In genomic region chr2:121588309-121588694, GRCm38 (mm10) we compare ENCODE assay signal across 8 mouse cellular contexts.
DNase-seq lines count a peak whose midpoint lies in the region; ATAC-seq lines count a peak whose summit lies in the region.

No protein-coding gene starts in this region.

- H3K4me3 ChIP-seq in heart, embryonic 14.5 days (ENCODE audit: control insufficient read depth in 1 of 2, insufficient read depth in 1 of 2, low read depth in 1 of 2, low read length in 2 of 2), result no peak overlapping the region
- H3K4me3 ChIP-seq in limb, embryonic 10.5 days, result 0 out of 2 replicates have a peak overlapping the region, but pooled peaks have one; percentile 13
- no peak overlapping the region for H3K4me3 ChIP-seq in neural tube, embryonic 14.5 days (ENCODE audit: low read depth, low read length)

- no peaks in the 10 kb centered on the region for H3K27me3 ChIP-seq in heart, embryonic 14.5 days (ENCODE audit: control insufficient read depth, insufficient read depth, low read length)
- 0 out of 2 replicates have a peak, but pooled peaks cover 3% of the 10 kb centered on the region for H3K27me3 ChIP-seq in limb, embryonic 10.5 days (ENCODE audit: low read depth, poor library complexity, severe bottlenecking)
- H3K27me3 ChIP-seq in neural tube, embryonic 14.5 days (ENCODE audit: control insufficient read depth, insufficient read depth, low read length), result no peaks in the 10 kb centered on the region

- H3K27ac ChIP-seq in heart, embryonic 14.5 days (replicated peaks in 1 of 2; ENCODE audit: control insufficient read depth in 1 of 2, insufficient read depth in 1 of 2, low read depth in 2 of 2, low read length in 2 of 2), result peak overlapping the region; percentile 14 to 58
- H3K27ac ChIP-seq in limb, embryonic 10.5 days, result peak overlapping the region; percentile 74
- no peak overlapping the region; the same call in 1 of the 2 replicates for H3K27ac ChIP-seq in neural tube, embryonic 14.5 days (ENCODE audit: low read depth, low read length)

- peaks cover 16 to 20% of the 10 kb centered on the region in 2 experiments for H3K4me1 ChIP-seq in heart, embryonic 14.5 days (ENCODE audit: control insufficient read depth in 2 of 2, insufficient read depth in 2 of 2, low read length in 2 of 2)
- H3K4me1 ChIP-seq in limb, embryonic 10.5 days, result peaks cover 23% of the 10 kb centered on the region
- peaks cover 11% of the 10 kb centered on the region; the same call in 1 of the 2 replicates for H3K4me1 ChIP-seq in neural tube, embryonic 14.5 days (ENCODE audit: control insufficient read depth, insufficient read depth, low read length)

- H3K9ac ChIP-seq in heart, embryonic 14.5 days (ENCODE audit: low read length), result no peak overlapping the region
- H3K9ac ChIP-seq in neural tube, embryonic 14.5 days (replicated peaks; ENCODE audit: low read depth, low read length), result no peak overlapping the region

- H3K4me2 ChIP-seq in heart, embryonic 14.5 days (ENCODE audit: low read length), result peak overlapping the region; percentile 24
- no peak overlapping the region for H3K4me2 ChIP-seq in neural tube, embryonic 14.5 days (ENCODE audit: low read depth, low read length)

- no peaks in the 10 kb centered on the region for H3K36me3 ChIP-seq in heart, embryonic 14.5 days (ENCODE audit: control insufficient read depth, insufficient read depth, low read length)
- H3K36me3 ChIP-seq in limb, embryonic 10.5 days, result no peaks in the 10 kb centered on the region
- H3K36me3 ChIP-seq in neural tube, embryonic 14.5 days (ENCODE audit: control insufficient read depth, insufficient read depth, low read length), result 0 out of 2 replicates have a peak, but pooled peaks cover 4% of the 10 kb centered on the region

- no peaks in the 10 kb centered on the region for H3K9me3 ChIP-seq in heart, embryonic 14.5 days (ENCODE audit: control insufficient read depth, low read length)
- no peaks in the 10 kb centered on the region for H3K9me3 ChIP-seq in limb, embryonic 10.5 days (replicated peaks)
- no peaks in the 10 kb centered on the region for H3K9me3 ChIP-seq in neural tube, embryonic 14.5 days (ENCODE audit: control insufficient read depth, low read length)

- ATAC-seq in frontal cortex, adult (ENCODE audit: low TSS enrichment), result peak; percentile 41
- 0 out of 2 replicates have a peak, but pooled peaks have one; percentile 42 for ATAC-seq in heart, embryonic 14.5 days (ENCODE audit: insufficient number of reproducible peaks, insufficient read depth, low FRiP score, low read depth)
- ATAC-seq in neural tube, embryonic 14.5 days (ENCODE audit: low read depth), result peak; percentile 62

- DNase-seq in frontal cortex, postnatal 36 days (ENCODE audit: low spot score in 2 of 2), result no peak
- peak; percentile 53 for DNase-seq in embryo, embryonic 10.5 days (ENCODE audit: low spot score)
- DNase-seq in limb, embryonic 10.5 days (ENCODE audit: low spot score), result no peak
- DNase-seq in adrenal gland, postnatal 4 days (ENCODE audit: low spot score in 2 of 2), result no peak
- DNase-seq in MN1 (ENCODE audit: low spot score), result no peak

- WGBS in heart, embryonic 14.5 days, result 31% methylated on average over 4 of the region's 4 CpGs
- WGBS in limb, embryonic 10.5 days, result 54% methylated on average over 4 of the region's 4 CpGs
- 39% methylated on average over 4 of the region's 4 CpGs for WGBS in neural tube, embryonic 14.5 days
